Mouse (Mus musculus) midbrain, postnatal 0 days (tissue): Measurements from ENCODE around the gene Ogdh. TPM values are rescaled to one million over a fixed set of nuclear protein-coding genes. Genes with fewer than 3 reads are reported as not detected.

Experiments used
- ATAC-seq: fragments of 200-750 bp; cut with Nextera tagmentation; 2 replicates; pipeline ENCODE4 v1.8.0; 2017; ENCODE audit warnings: moderate number of reproducible peaks, mild to moderate bottlenecking, moderate TSS enrichment, moderate library complexity; ENCODE audit not compliant: low FRiP score
- DNase-seq: peaks from one replicate; pipeline ENCODE4 v3.0.0-alpha.2; 2015; ENCODE audit warnings: low spot score
- H3K27ac ChIP-seq: fragments of 300-500 bp; sonication (generic); 2 replicates; pipeline ENCODE4 v1.5.1; 2014; ENCODE audit warnings: low read depth, mild to moderate bottlenecking, low read length, mixed read lengths
- H3K27me3 ChIP-seq: fragments of 300-500 bp; sonication (generic); 2 replicates; pipeline ENCODE4 v1.6.1; 2014; ENCODE audit warnings: low read length, control low read depth, mixed read lengths; ENCODE audit not compliant: insufficient read depth
- H3K36me3 ChIP-seq: fragments of 300-500 bp; sonication (generic); 2 replicates; pipeline ENCODE4 v1.6.1; 2014; ENCODE audit warnings: low read length, control low read depth, mixed read lengths; ENCODE audit not compliant: insufficient read depth
- H3K4me1 ChIP-seq: fragments of 300-500 bp; sonication (generic); 2 replicates; pipeline ENCODE4 v1.6.1; 2014; ENCODE audit warnings: mild to moderate bottlenecking, control low read depth, antibody characterized with exemption, low read length, mixed read lengths; ENCODE audit not compliant: insufficient read depth
- H3K4me2 ChIP-seq: fragments of 300-500 bp; sonication (generic); 2 replicates; pipeline ENCODE4 v1.6.1; 2014; ENCODE audit warnings: low read depth, mild to moderate bottlenecking, low read length, mixed read lengths; ENCODE audit not compliant: poor library complexity, severe bottlenecking
- H3K4me3 ChIP-seq: fragments of 300-500 bp; sonication (generic); 2 replicates; pipeline ENCODE4 v1.5.1; 2014; ENCODE audit warnings: low read depth, mild to moderate bottlenecking, low read length, moderate library complexity
- H3K9ac ChIP-seq: fragments of 300-500 bp; sonication (generic); replicated peaks from 2 replicates; pipeline ENCODE4 v1.6.1; 2014; ENCODE audit warnings: mild to moderate bottlenecking, low read length, moderate library complexity, mixed read lengths; ENCODE audit not compliant: poor library complexity, severe bottlenecking
- H3K9me3 ChIP-seq: fragments of 300-500 bp; sonication (generic); 2 replicates; pipeline ENCODE4 v1.6.1; 2016; ENCODE audit warnings: low read length, control low read depth
- CTCF ChIP-seq: IDR thresholded peaks from 2 replicates; pipeline ENCODE4 v1.5.1; 2016; ENCODE audit warnings: antibody characterized with exemption, mild to moderate bottlenecking
- WGBS: fragments of 180-500 bp; shearing (Covaris S2); extraction: QIAGEN DNeasy Blood & Tissue Kit; methylation state at CpG from one replicate; pipeline ENCODE4 v1.1.7; 2014; 5-methylcytosine and 5-hydroxymethylcytosine counted together
- microRNA-seq: library from miRNA; unstranded; fragments of <30 nt; microRNA quantifications from one replicate; pipeline ENCODE4, GENCODE M21; 2016; ENCODE audit warnings: borderline number of aligned reads
- polyA plus RNA-seq: library from polyadenylated mRNA; unstranded; fragments of >200 nt; fragmentation: Nextera tagmentation; extraction: Ambion mirVana; gene quantifications from 2 replicates; pipeline ENCODE4 v1.2.1, GENCODE M21; 2015
- total RNA-seq: library from RNA; depleted of rRNA; stranded (reverse); fragments of >200 nt; gene quantifications from 2 replicates; pipeline ENCODE4 v1.2.3, GENCODE M21; 2014; rRNA removed

Gene Ogdh
- total and polyA plus RNA-seq, 2 experiments from 2014 or later: 134 to 136 TPM

- Histone ChIP-seq H3K27me3 (no peaks in the 10 kb centered on the region), H3K9ac (no peak overlapping the region), H3K4me1 (no peaks in the 10 kb centered on the region), H3K9me3 (no peaks in the 10 kb centered on the region), H3K4me2 (no peak overlapping the region), H3K27ac (no peak overlapping the region), H3K4me3 (no peak overlapping the region), H3K36me3 (peaks cover 82% of the 10 kb centered on the region)
- ATAC-seq: no peak; the same call in 1 of the 2 replicates
- DNase-seq: no peak
- no peak for TF ChIP-seq CTCF
- WGBS: 97% methylated on average over 10 of the region's 10 CpGs
Observed at GRCm38 (mm10) chr11:6398141-6398540, 106.7 kb downstream of the Ogdh start.

- no peaks in the 10 kb centered on the region for H3K27me3 ChIP-seq
- no peak overlapping the region for H3K4me2 ChIP-seq
- no peak overlapping the region for H3K4me3 ChIP-seq
- DNase-seq (no peak), ATAC-seq (no peak)
- H3K4me1 ChIP-seq: no peaks in the 10 kb centered on the region
- peaks cover 77% of the 10 kb centered on the region for H3K36me3 ChIP-seq
- WGBS: 88% methylated on average over 19 of the region's 19 CpGs
- no peak overlapping the region for H3K27ac ChIP-seq
- no peaks in the 10 kb centered on the region for H3K9me3 ChIP-seq
- TF ChIP-seq CTCF: peak; percentile 71
- H3K9ac ChIP-seq: no peak overlapping the region
Observed at GRCm38 (mm10) chr11:6402515-6403510, 111.4 kb downstream of the Ogdh start.

GRCm38 (mm10) chr11:6403830-6404405, 112.5 kb downstream of the Ogdh start:
- Histone ChIP-seq H3K27ac (no peak overlapping the region), H3K27me3 (no peaks in the 10 kb centered on the region), H3K4me2 (no peak overlapping the region), H3K9me3 (no peaks in the 10 kb centered on the region), H3K4me1 (no peaks in the 10 kb centered on the region), H3K36me3 (peaks cover 68% of the 10 kb centered on the region), H3K4me3 (no peak overlapping the region), H3K9ac (no peak overlapping the region)
- ATAC-seq (no peak), DNase-seq (no peak)
- WGBS: 88% methylated on average over 5 of the region's 5 CpGs
- TF ChIP-seq CTCF: no peak

- Histone ChIP-seq H3K27me3 (no peaks in the 10 kb centered on the region), H3K9me3 (no peaks in the 10 kb centered on the region), H3K4me2 (no peak overlapping the region), H3K9ac (no peak overlapping the region), H3K36me3 (peaks cover 59% of the 10 kb centered on the region), H3K4me1 (no peaks in the 10 kb centered on the region), H3K4me3 (no peak overlapping the region), H3K27ac (peak overlapping the region; percentile 47; the same call in 1 of the 2 replicates)
- ATAC-seq (no peak), DNase-seq (peak; percentile 79)
- TF ChIP-seq CTCF: no peak
- WGBS: 85% methylated on average over 9 of the region's 9 CpGs
Observed at GRCm38 (mm10) chr11:6404699-6405566, 113.5 kb downstream of the Ogdh start.

GRCm38 (mm10) chr11:6405591-6406081, 114.2 kb downstream of the Ogdh start:
- H3K36me3 ChIP-seq: peaks cover 53% of the 10 kb centered on the region
- H3K9me3 ChIP-seq: no peaks in the 10 kb centered on the region
- TF ChIP-seq CTCF: no peak
- WGBS: 89% methylated on average over 4 of the region's 4 CpGs
- no peak overlapping the region for H3K9ac ChIP-seq
- no peaks in the 10 kb centered on the region for H3K27me3 ChIP-seq
- H3K4me2 ChIP-seq: no peak overlapping the region
- no peak overlapping the region for H3K4me3 ChIP-seq
- no peak for DNase-seq
- peak overlapping the region; percentile 47 for H3K27ac ChIP-seq
- ATAC-seq: peak; percentile 10; the same call in 1 of the 2 replicates
- no peaks in the 10 kb centered on the region for H3K4me1 ChIP-seq

Small RNA genes within 50 kb of the gene (microRNA-seq; reads per million reads assigned to microRNA genes)
- gene Mir7651: not detected

Other genes starting within 250 kb of the Ogdh start
- gene Camk2b, start 225.3 kb upstream of the Ogdh start, total RNA-seq: 195 and 225 TPM in 2 replicates
- gene Camk2b, start 225.3 kb upstream of the Ogdh start, polyA plus RNA-seq: 199 and 208 TPM in 2 replicates
- gene A730071L15Rik, start 91.6 kb upstream of the Ogdh start, total RNA-seq: 0.11 and 0.42 TPM in 2 replicates
- 0.23 and 0.33 TPM in 2 replicates for gene A730071L15Rik, start 91.6 kb upstream of the Ogdh start, polyA plus RNA-seq
- 68.1 and 69.5 TPM in 2 replicates for gene Nudcd3, start 91.2 kb upstream of the Ogdh start, total RNA-seq
- 70.7 and 75.6 TPM in 2 replicates for gene Nudcd3, start 91.2 kb upstream of the Ogdh start, polyA plus RNA-seq
- gene Npc1l1, start 61.5 kb upstream of the Ogdh start, total RNA-seq: 0.05 TPM in 1 of 2 replicates, not detected in the other
- gene Npc1l1, start 61.5 kb upstream of the Ogdh start, polyA plus RNA-seq: 0.09 and 0.11 TPM in 2 replicates
- 74.8 and 77.4 TPM in 2 replicates for gene Ddx56, start 23.9 kb upstream of the Ogdh start, total RNA-seq
- gene Ddx56, start 23.9 kb upstream of the Ogdh start, polyA plus RNA-seq: 64.4 and 75.9 TPM in 2 replicates
- 69.9 and 92.7 TPM in 2 replicates for gene Tmed4, start 16.8 kb upstream of the Ogdh start, total RNA-seq
- gene Tmed4, start 16.8 kb upstream of the Ogdh start, polyA plus RNA-seq: 90.1 and 98.9 TPM in 2 replicates
- 139 and 153 TPM in 2 replicates for gene Zmiz2, start 97.4 kb downstream of the Ogdh start, total RNA-seq
- gene Zmiz2, start 97.4 kb downstream of the Ogdh start, polyA plus RNA-seq: 33.7 and 36.0 TPM in 2 replicates
- gene Ppia, start 123.8 kb downstream of the Ogdh start, total RNA-seq: 2,296 and 2,489 TPM in 2 replicates
- gene Ppia, start 123.8 kb downstream of the Ogdh start, polyA plus RNA-seq: 5,099 and 5,106 TPM in 2 replicates
- 46.2 and 57.2 TPM in 2 replicates for gene H2afv, start 152.8 kb downstream of the Ogdh start, total RNA-seq
- gene H2afv, start 152.8 kb downstream of the Ogdh start, polyA plus RNA-seq: 133 and 142 TPM in 2 replicates
- gene Purb, start 184.3 kb downstream of the Ogdh start, total RNA-seq: 38.0 and 45.1 TPM in 2 replicates
- 12.2 and 14.2 TPM in 2 replicates for gene Purb, start 184.3 kb downstream of the Ogdh start, polyA plus RNA-seq
- 0.99 and 1.5 TPM in 2 replicates for gene Myo1g, start 229.3 kb downstream of the Ogdh start, total RNA-seq
- gene Myo1g, start 229.3 kb downstream of the Ogdh start, polyA plus RNA-seq: 0.38 and 0.62 TPM in 2 replicates